In the genomic region with DNA sequence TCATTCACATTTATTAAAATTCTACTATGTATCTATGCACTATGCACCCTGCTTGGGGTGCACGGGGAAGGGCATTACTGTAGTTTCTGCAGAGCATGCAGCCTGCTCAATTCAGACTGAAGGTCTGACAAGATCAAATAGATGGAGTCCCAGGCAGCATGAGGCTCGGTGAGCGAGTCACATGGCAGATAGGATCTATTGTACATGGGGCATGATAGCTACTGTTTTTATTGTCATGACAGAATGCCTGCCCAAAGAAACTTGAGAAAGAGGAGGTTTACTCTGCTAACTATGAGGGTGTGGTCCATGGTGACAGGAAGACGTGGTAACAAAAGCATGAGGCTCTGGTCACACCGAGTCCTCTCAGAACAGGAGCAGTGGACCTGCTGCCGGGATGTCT, we compare ENCODE assay signal across 22 mouse cellular contexts.
"Had no signal": no experiment of that assay in that cellular context is flagged by ENCODE, and none has a peak within 500 bp of the region (broad histone marks: within the 10 kb centered on the region; RNA-seq: fewer than 3 reads in every experiment).

No protein-coding gene starts in this region.

- H3K27me3 ChIP-seq: limb, embryonic 13.5 days; liver, embryonic 12.5 days; liver, embryonic 15.5 days; lung, embryonic 15.5 days; neural tube, embryonic 12.5 days; neural tube, embryonic 15.5 days; stomach, embryonic 15.5 days had no signal

- H3K9ac ChIP-seq: limb, embryonic 13.5 days; liver, embryonic 12.5 days; liver, embryonic 15.5 days; lung, embryonic 15.5 days; neural tube, embryonic 12.5 days; neural tube, embryonic 15.5 days; stomach, embryonic 15.5 days had no signal

- H3K4me2 ChIP-seq: limb, embryonic 13.5 days; liver, embryonic 12.5 days; liver, embryonic 15.5 days; lung, embryonic 15.5 days; neural tube, embryonic 12.5 days; neural tube, embryonic 15.5 days; stomach, embryonic 15.5 days had no signal

- H3K4me1 ChIP-seq: limb, embryonic 10.5 days; limb, embryonic 13.5 days; liver, embryonic 12.5 days; liver, embryonic 15.5 days; midbrain, embryonic 10.5 days; neural tube, embryonic 12.5 days; neural tube, embryonic 15.5 days; stomach, embryonic 15.5 days had no signal

- H3K4me3 ChIP-seq: limb, embryonic 10.5 days; limb, embryonic 13.5 days; liver, embryonic 12.5 days; liver, embryonic 15.5 days; lung, embryonic 15.5 days; megakaryocyte, embryonic 14.5 days; midbrain, embryonic 10.5 days; neural tube, embryonic 12.5 days; neural tube, embryonic 15.5 days; stomach, embryonic 15.5 days had no signal

- H3K36me3 ChIP-seq: limb, embryonic 10.5 days; limb, embryonic 13.5 days; liver, embryonic 12.5 days; liver, embryonic 15.5 days; lung, embryonic 15.5 days; midbrain, embryonic 10.5 days; neural tube, embryonic 12.5 days; neural tube, embryonic 15.5 days; stomach, embryonic 15.5 days had no signal

- H3K9me3 ChIP-seq: limb, embryonic 10.5 days; limb, embryonic 13.5 days; liver, embryonic 12.5 days; liver, embryonic 15.5 days; lung, embryonic 15.5 days; midbrain, embryonic 10.5 days; neural tube, embryonic 12.5 days; neural tube, embryonic 15.5 days; stomach, embryonic 15.5 days had no signal

- ATAC-seq: liver, embryonic 12.5 days had no signal

- DNase-seq: kidney, adult 8-10 months; kidney, postnatal 14 days; kidney, postnatal 4 days; liver; lung, adult 18-20 months; lung, postnatal 10 days; lung, postnatal 36 days; midbrain, embryonic 14.5 days; right cerebral cortex, adult 18-20 months; right cerebral cortex, postnatal 14 days; right cerebral cortex, postnatal 4 days; thymus, postnatal 25 days had no signal

- H3K27ac ChIP-seq: limb, embryonic 10.5 days; limb, embryonic 13.5 days; liver, embryonic 12.5 days; liver, embryonic 15.5 days; lung, embryonic 15.5 days; midbrain, embryonic 10.5 days; neural tube, embryonic 12.5 days; neural tube, embryonic 15.5 days; stomach, embryonic 15.5 days had no signal
